Mouse (Mus musculus): ENCODE data around the gene Msln. TPM values are rescaled to one million over a fixed set of nuclear protein-coding genes. Genes with fewer than 3 reads are reported as not detected.

Gene Msln
- polyA plus RNA-seq, 1 experiment, result 0.63 TPM

DNA sequence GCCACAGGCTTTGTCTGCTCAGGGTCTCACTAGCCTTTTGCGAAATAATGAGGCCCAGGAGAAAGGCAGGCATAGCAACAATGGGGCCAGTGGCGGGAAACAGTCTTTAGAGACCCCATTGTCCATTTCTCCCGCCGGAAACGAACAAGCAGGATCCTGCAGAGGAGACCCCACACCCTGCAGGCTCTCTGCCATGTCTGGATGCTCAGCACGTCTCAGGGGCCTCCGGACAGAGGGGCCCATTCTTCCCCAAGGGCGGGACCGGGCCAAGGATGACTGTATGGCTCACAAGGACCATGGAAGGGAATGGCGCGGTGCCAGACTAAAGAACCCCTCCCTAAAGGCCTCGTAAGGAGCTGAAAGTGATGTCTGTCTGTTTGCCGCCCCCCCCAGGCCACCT lies 40.0 kb upstream of the Msln start:
- TF ChIP-seq POLR2A (IDR thresholded peaks at IDR 0.05; ENCODE audit: control insufficient read depth, low read depth, low read length), result no peak
- no peak for TF ChIP-seq CTCF (IDR thresholded peaks at IDR 0.05; ENCODE audit: control insufficient read depth, insufficient read depth, insufficient replicate concordance, low read depth, low read length)
- Histone ChIP-seq H3K27ac (ENCODE audit: control insufficient read depth, insufficient read depth, low read depth, low read length) (no peak overlapping the region), H3K4me3 (ENCODE audit: control insufficient read depth, low read depth, low read length) (no peak overlapping the region), H3K27me3 (ENCODE audit: control insufficient read depth, insufficient read depth, low read length) (no peaks in the 10 kb centered on the region), H3K36me3 (ENCODE audit: control insufficient read depth, insufficient read depth, low read length) (no peaks in the 10 kb centered on the region), H3K4me1 (ENCODE audit: control insufficient read depth, insufficient read depth, low read length) (peaks cover 28% of the 10 kb centered on the region)

DNA sequence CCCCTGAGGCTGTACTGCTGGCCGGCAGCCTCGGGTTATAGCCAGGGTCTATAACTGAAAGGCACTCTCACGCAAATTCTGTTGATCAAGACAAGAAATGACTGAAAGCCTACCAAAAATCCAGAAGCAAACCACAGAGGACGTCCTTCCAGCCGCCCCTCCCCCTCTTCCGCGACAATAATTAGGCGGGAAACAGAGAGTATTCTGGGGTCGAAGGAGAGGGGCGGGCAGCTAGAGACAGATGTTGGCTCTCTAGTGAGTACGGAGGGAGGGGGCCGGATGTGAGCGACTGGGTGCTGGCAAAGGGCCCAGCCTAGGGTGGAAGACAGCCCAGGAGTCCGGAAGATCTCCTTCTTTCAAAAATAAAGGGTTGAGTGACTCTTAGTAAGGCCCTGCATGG lies 38.4 kb upstream of the Msln start, which contains the start of gene Fam173a:
TSS of gene Fam173a (minus strand) at position 287 of the 400 bp plus-strand sequence.
- H3K27ac ChIP-seq (ENCODE audit: control insufficient read depth, insufficient read depth, low read depth, low read length), result peak within 1 kb of the TSS; percentile 80

DNA sequence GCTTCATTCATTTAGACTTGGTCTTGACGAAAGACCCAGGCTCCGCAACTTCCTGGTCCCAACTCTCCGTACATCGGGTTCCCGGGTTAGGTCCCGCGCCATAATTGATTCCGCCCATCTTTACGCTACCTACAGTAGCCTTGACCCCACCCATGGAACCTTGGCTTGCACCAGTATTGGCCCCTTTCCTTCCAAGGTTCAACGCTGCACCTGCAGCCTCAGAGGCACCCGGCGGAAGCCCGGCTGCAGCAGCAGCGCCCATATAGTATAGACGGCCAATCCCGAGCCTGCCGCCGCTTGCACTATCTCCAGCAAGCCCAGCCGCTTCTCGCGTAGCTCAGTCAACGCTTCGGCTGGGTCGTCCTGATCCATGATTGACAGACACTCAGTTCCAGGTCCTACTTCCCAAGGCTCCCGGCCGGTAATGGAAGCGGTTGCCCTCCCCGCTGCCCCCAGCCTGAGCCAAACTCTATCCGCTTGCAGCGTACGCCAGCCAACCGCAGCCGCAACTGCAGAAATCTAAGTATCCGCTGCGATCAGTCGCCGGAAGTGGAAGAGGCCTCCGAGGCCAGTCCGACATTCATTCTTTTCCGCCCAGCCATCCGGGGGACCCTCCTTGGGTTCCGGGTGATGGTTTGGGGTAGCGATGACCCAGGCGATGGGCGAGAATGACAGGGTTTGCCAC lies 37.8 kb upstream of the Msln start:
- peak overlapping the region; percentile 93 for H3K4me3 ChIP-seq (ENCODE audit: control insufficient read depth, low read depth, low read length)
- TF ChIP-seq CTCF (IDR thresholded peaks at IDR 0.05; ENCODE audit: control insufficient read depth, insufficient read depth, insufficient replicate concordance, low read depth, low read length) (no peak), POLR2A (IDR thresholded peaks at IDR 0.05; ENCODE audit: control insufficient read depth, low read depth, low read length) (peak; percentile 58)
- peak overlapping the region; percentile 80 for H3K27ac ChIP-seq (ENCODE audit: control insufficient read depth, insufficient read depth, low read depth, low read length)
- peaks cover 21% of the 10 kb centered on the region for H3K4me1 ChIP-seq (ENCODE audit: control insufficient read depth, insufficient read depth, low read length)
- H3K27me3 ChIP-seq (ENCODE audit: control insufficient read depth, insufficient read depth, low read length), result no peaks in the 10 kb centered on the region
- no peaks in the 10 kb centered on the region for H3K36me3 ChIP-seq (ENCODE audit: control insufficient read depth, insufficient read depth, low read length)

More for the DNA sequence above, 38.4 kb upstream of the Msln start, which contains the start of gene Fam173a:
- H3K4me3 ChIP-seq (ENCODE audit: control insufficient read depth, low read depth, low read length), result peak within 1 kb of the TSS; percentile 93
- peaks cover 27% of the 10 kb centered on the region for H3K4me1 ChIP-seq (ENCODE audit: control insufficient read depth, insufficient read depth, low read length)
- TF ChIP-seq POLR2A (IDR thresholded peaks at IDR 0.05; ENCODE audit: control insufficient read depth, low read depth, low read length) (no peak), CTCF (IDR thresholded peaks at IDR 0.05; ENCODE audit: control insufficient read depth, insufficient read depth, insufficient replicate concordance, low read depth, low read length) (no peak)
- no peaks in the 10 kb centered on the region for H3K27me3 ChIP-seq (ENCODE audit: control insufficient read depth, insufficient read depth, low read length)
- no peaks in the 10 kb centered on the region for H3K36me3 ChIP-seq (ENCODE audit: control insufficient read depth, insufficient read depth, low read length)

DNA sequence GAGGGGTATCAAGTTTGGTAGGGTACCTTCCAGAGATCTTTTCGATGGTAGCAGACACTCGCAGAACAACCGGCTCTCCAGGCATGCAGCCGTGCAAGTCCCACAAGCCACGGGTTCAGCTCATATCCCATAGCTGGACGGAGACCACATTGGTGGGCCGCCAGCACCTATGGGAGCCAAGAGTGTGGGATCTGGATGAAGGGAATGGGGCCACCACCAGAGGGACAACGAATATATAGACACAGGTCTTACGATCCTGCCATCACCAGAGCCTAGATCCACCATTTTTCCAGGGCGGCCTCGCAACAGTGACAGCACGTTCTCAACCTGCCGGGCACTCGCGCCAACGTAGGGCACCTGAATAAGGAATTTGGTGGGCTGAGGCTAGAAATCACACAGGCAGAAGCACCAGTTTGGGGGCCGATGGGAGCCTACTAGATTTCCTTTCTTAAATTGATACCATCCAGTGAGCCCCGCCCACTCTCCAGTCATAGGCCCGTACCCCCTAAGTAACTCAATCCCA lies 37.2 kb upstream of the Msln start:
- Histone ChIP-seq H3K4me1 (ENCODE audit: control insufficient read depth, insufficient read depth, low read length) (peaks cover 19% of the 10 kb centered on the region), H3K36me3 (ENCODE audit: control insufficient read depth, insufficient read depth, low read length) (no peaks in the 10 kb centered on the region), H3K27ac (ENCODE audit: control insufficient read depth, insufficient read depth, low read depth, low read length) (peak overlapping the region; percentile 80; the same call in 1 of the 2 replicates), H3K27me3 (ENCODE audit: control insufficient read depth, insufficient read depth, low read length) (no peaks in the 10 kb centered on the region), H3K4me3 (ENCODE audit: control insufficient read depth, low read depth, low read length) (peak overlapping the region; percentile 93)
- TF ChIP-seq CTCF (IDR thresholded peaks at IDR 0.05; ENCODE audit: control insufficient read depth, insufficient read depth, insufficient replicate concordance, low read depth, low read length) (no peak), POLR2A (IDR thresholded peaks at IDR 0.05; ENCODE audit: control insufficient read depth, low read depth, low read length) (no peak)

DNA sequence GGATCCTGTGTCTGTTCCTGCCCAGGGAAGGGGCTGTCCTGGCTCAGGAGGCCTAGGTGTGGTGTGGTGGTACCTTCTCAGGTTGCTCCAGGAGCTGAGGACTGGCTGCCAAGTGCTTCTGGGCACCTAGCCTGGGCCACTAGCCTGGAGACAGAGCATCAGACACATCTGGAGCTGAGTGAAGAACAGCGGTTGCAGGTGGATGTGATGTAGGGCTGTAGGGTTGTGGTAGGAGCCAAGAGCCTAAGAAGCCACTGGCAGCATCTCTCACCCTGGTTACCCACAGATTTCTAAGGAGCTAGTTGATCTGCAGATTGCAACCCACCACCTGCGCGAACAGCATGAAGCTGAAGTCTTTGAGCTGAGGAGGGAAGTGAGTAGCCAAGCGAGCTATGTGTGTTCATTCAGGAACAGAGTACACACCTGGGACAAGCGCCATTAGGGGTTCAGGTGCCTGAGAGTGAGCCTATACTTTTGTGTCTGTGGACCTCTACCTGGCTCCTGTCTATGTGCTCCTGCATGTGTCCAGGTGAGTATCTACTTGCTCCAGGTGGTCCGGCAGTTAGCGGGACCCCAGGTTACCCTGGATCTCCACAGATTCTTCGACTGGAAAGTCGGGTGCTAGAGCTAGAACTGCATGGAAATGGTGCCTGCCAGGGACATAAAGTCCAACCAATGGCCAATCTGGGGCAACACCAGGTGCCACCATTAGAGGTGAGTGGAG lies 32.8 kb upstream of the Msln start:
- Histone ChIP-seq H3K27ac (ENCODE audit: control insufficient read depth, insufficient read depth, low read depth, low read length) (no peak overlapping the region), H3K4me3 (ENCODE audit: control insufficient read depth, low read depth, low read length) (no peak overlapping the region), H3K4me1 (ENCODE audit: control insufficient read depth, insufficient read depth, low read length) (peaks cover 16% of the 10 kb centered on the region), H3K36me3 (ENCODE audit: control insufficient read depth, insufficient read depth, low read length) (peaks cover 3% of the 10 kb centered on the region), H3K27me3 (ENCODE audit: control insufficient read depth, insufficient read depth, low read length) (no peaks in the 10 kb centered on the region)
- no peak for TF ChIP-seq POLR2A (IDR thresholded peaks at IDR 0.05; ENCODE audit: control insufficient read depth, low read depth, low read length)
- TF ChIP-seq CTCF (IDR thresholded peaks at IDR 0.05; ENCODE audit: control insufficient read depth, insufficient read depth, insufficient replicate concordance, low read depth, low read length), result no peak

DNA sequence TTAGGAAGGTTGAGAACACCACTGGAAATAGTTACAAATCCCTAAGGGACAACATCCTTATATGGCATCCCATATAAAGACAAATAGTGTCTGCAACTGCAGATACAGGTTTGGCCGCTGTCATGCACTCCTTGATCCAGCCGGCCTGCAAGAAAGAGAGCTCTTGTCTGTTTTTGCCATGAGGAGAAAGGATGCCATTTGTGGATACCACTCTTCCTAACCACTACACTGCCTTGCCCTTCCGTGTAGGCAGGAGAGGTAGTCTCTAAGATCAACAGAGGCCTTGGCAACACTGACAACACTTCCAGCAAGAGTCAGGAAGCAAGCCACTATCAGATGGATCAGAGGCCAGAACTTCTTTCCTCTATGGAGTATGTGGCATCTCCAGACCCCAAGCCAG lies 32.1 kb upstream of the Msln start, which contains the start of gene Ccdc78:
TSS of gene Ccdc78 (plus strand) at position 301 of the 400 bp plus-strand sequence.
- H3K4me1 ChIP-seq (ENCODE audit: control insufficient read depth, insufficient read depth, low read length), result peaks cover 12% of the 10 kb centered on the region
- H3K27me3 ChIP-seq (ENCODE audit: control insufficient read depth, insufficient read depth, low read length), result no peaks in the 10 kb centered on the region
- peaks cover 3% of the 10 kb centered on the region for H3K36me3 ChIP-seq (ENCODE audit: control insufficient read depth, insufficient read depth, low read length)
- peak within 1 kb of the TSS; percentile 71 for H3K27ac ChIP-seq (ENCODE audit: control insufficient read depth, insufficient read depth, low read depth, low read length)
- TF ChIP-seq POLR2A (IDR thresholded peaks at IDR 0.05; ENCODE audit: control insufficient read depth, low read depth, low read length) (no peak), CTCF (IDR thresholded peaks at IDR 0.05; ENCODE audit: control insufficient read depth, insufficient read depth, insufficient replicate concordance, low read depth, low read length) (no peak)
- H3K4me3 ChIP-seq (ENCODE audit: control insufficient read depth, low read depth, low read length), result peak within 1 kb of the TSS; percentile 87

DNA sequence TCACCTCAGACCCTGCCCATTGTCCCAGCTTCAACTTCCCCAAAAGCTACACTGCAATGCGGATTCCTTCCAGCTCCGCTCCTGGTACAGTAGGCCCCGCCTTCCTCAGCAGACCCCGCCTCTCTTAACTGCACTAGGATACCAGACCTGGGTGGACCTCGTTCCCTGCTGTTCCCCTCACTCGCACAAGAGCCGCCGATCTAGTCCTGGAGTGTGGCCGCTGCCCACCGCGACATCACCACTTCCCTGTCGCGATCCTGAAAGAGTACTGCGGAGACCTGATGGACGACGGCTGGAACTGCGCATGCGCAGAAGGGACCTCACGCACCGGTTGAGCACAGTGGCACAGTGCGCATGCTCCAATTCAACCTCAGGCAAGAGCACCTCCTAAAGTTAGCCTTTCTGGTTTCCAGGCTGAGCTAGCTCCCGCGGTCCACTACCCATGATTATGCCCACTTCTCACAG lies 31.1 kb upstream of the Msln start, which contains the start of gene Haghl:
TSS of gene Haghl (minus strand) at position 393 of the 465 bp plus-strand sequence.
- TF ChIP-seq POLR2A (IDR thresholded peaks at IDR 0.05; ENCODE audit: control insufficient read depth, low read depth, low read length) (peak; percentile 86; the same call in 1 of the 2 replicates), CTCF (IDR thresholded peaks at IDR 0.05; ENCODE audit: control insufficient read depth, insufficient read depth, insufficient replicate concordance, low read depth, low read length) (0 out of 2 replicates have a peak, but pooled peaks have one; percentile 7)
- peaks cover 11% of the 10 kb centered on the region for H3K4me1 ChIP-seq (ENCODE audit: control insufficient read depth, insufficient read depth, low read length)
- H3K36me3 ChIP-seq (ENCODE audit: control insufficient read depth, insufficient read depth, low read length), result peaks cover 3% of the 10 kb centered on the region
- H3K27me3 ChIP-seq (ENCODE audit: control insufficient read depth, insufficient read depth, low read length), result no peaks in the 10 kb centered on the region
- H3K27ac ChIP-seq (ENCODE audit: control insufficient read depth, insufficient read depth, low read depth, low read length), result peak within 1 kb of the TSS; percentile 71
- H3K4me3 ChIP-seq (ENCODE audit: control insufficient read depth, low read depth, low read length), result peak within 1 kb of the TSS; percentile 87

All from testis, adult 2 months (tissue).